Mouse (Mus musculus): ENCODE results near the gene Olfr1102. TPM values are rescaled to one million over a fixed set of nuclear protein-coding genes. Genes with fewer than 3 reads are reported as not detected.

The Olfr1102 gene
- polyA plus RNA-seq (2012; rRNA removed): not detected in 2 replicates

GRCm38 (mm10) chr2:86998098-86998497 lies at the start of gene Olfr1102:
Olfr1102 (plus strand) TSS chr2:86998398.

GRCm38 (mm10) chr2:86960593-86960992 lies 37.6 kb upstream of the Olfr1102 start, which contains the start of gene Olfr1099:
Olfr1099 (minus strand) TSS chr2:86960693.

DNA sequence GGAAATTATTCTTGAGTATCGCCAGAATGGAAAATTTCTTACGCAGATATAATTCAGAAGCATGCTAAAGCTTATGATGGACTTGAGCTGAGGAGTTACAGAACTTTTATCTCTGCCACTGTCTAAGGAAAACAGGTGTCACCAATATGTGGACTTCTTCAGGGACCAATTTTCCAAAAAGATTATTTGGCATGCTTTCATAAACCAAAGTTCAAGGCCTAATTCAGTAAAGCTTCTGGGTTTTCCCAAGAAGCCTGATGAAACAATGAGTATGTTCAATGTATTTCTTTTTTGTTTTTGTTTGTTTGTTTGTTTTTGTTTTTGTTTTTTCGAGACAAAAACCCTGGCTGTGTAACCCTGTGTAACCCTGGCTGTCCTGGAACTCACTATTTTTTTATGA lies 18.3 kb upstream of the Olfr1102 start, which contains the start of gene Olfr1100:
Olfr1100 (minus strand) TSS at position 101 of the 400 bp plus-strand sequence.

DNA sequence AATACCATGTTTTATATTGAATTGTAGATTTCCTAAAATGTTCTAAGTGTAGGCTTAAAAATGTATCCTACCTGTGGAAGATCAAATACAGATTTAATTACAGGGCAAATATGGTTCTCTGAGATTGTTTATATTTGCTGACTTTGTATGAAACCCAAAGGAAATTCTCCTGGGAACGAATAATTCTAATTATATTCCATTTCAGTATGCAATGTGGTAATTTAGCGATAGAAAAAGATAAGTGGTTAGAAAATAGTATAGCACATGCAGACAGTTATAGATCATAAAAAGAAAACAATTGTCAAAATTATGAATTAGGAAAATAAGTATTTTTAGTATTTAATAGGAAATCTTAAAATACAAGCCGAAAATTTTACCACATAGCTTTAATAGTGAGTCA lies 7.1 kb upstream of the Olfr1102 start, which contains the start of gene Olfr1101:
Olfr1101 (minus strand) TSS at position 101 of the 400 bp plus-strand sequence.

GRCm38 (mm10) chr2:87026980-87027379 lies 28.8 kb downstream of the Olfr1102 start, which contains the start of gene Olfr1104:
Olfr1104 (minus strand) TSS chr2:87027080.

GRCm38 (mm10) chr2:87036431-87036830 lies 38.2 kb downstream of the Olfr1102 start, which contains the start of gene Olfr1105:
Olfr1105 (minus strand) TSS chr2:87036531.

GRCm38 (mm10) chr2:87052173-87052572 lies 54.0 kb downstream of the Olfr1102 start, which contains the start of gene Olfr1106:
Olfr1106 (minus strand) TSS chr2:87052273.

Other genes with a start within 250 kb of the Olfr1102 start
- not detected in 2 replicates for gene Olfr1090, start 239.4 kb upstream of the Olfr1102 start, polyA plus RNA-seq (2012; rRNA removed)
- not detected in 2 replicates for gene Olfr1093, start 215.9 kb upstream of the Olfr1102 start, polyA plus RNA-seq (2012; rRNA removed)
- not detected in 2 replicates for gene Olfr141, start 188.4 kb upstream of the Olfr1102 start, polyA plus RNA-seq (2012; rRNA removed)
- not detected in 2 replicates for gene Olfr1094, start 173.7 kb upstream of the Olfr1102 start, polyA plus RNA-seq (2012; rRNA removed)
- not detected in 2 replicates for gene Olfr1095, start 146.7 kb upstream of the Olfr1102 start, polyA plus RNA-seq (2012; rRNA removed)
- gene Gm13723, start 123.6 kb upstream of the Olfr1102 start, polyA plus RNA-seq (2012; rRNA removed): not detected in 2 replicates
- gene Olfr1097, start 106.2 kb upstream of the Olfr1102 start, polyA plus RNA-seq (2012; rRNA removed): not detected in 2 replicates
- gene Olfr1098, start 73.9 kb upstream of the Olfr1102 start, polyA plus RNA-seq (2012; rRNA removed): not detected in 2 replicates
- not detected in 2 replicates for gene Olfr1099, start 37.7 kb upstream of the Olfr1102 start, polyA plus RNA-seq (2012; rRNA removed)
- gene Olfr1100, start 18.4 kb upstream of the Olfr1102 start, polyA plus RNA-seq (2012; rRNA removed): not detected in 2 replicates
- gene Olfr1101, start 7.2 kb upstream of the Olfr1102 start, polyA plus RNA-seq (2012; rRNA removed): not detected in 2 replicates
- not detected in 2 replicates for gene Olfr1104, start 28.7 kb downstream of the Olfr1102 start, polyA plus RNA-seq (2012; rRNA removed)
- not detected in 2 replicates for gene Olfr1105, start 38.1 kb downstream of the Olfr1102 start, polyA plus RNA-seq (2012; rRNA removed)
- not detected in 2 replicates for gene Olfr1106, start 53.9 kb downstream of the Olfr1102 start, polyA plus RNA-seq (2012; rRNA removed)
- gene Olfr1107, start 77.4 kb downstream of the Olfr1102 start, polyA plus RNA-seq (2012; rRNA removed): not detected in 2 replicates
- gene Olfr1109, start 97.6 kb downstream of the Olfr1102 start, polyA plus RNA-seq (2012; rRNA removed): not detected in 2 replicates
- not detected in 2 replicates for gene Olfr259, start 116.2 kb downstream of the Olfr1102 start, polyA plus RNA-seq (2012; rRNA removed)
- gene Olfr1110, start 141.9 kb downstream of the Olfr1102 start, polyA plus RNA-seq (2012; rRNA removed): not detected in 2 replicates
- not detected in 2 replicates for gene Olfr1111, start 154.2 kb downstream of the Olfr1102 start, polyA plus RNA-seq (2012; rRNA removed)
- not detected in 2 replicates for gene Olfr1112, start 189.4 kb downstream of the Olfr1102 start, polyA plus RNA-seq (2012; rRNA removed)
- gene Olfr1113, start 210.6 kb downstream of the Olfr1102 start, polyA plus RNA-seq (2012; rRNA removed): not detected in 2 replicates
- not detected in 2 replicates for gene Olfr1115, start 249.6 kb downstream of the Olfr1102 start, polyA plus RNA-seq (2012; rRNA removed)